Comparison of ENCODE assay signal across 8 mouse cellular contexts in genomic region chr16:31233167-31233498, GRCm38 (mm10). TPM values are rescaled to one million over a fixed set of nuclear protein-coding genes. Genes with fewer than 3 reads are reported as not detected.
DNase-seq lines count a peak whose midpoint lies in the region; ATAC-seq lines count a peak whose summit lies in the region.

No protein-coding gene starts in this region.

- H3K9me3 ChIP-seq in midbrain, embryonic 13.5 days, result 0 out of 2 replicates have a peak, but pooled peaks cover 4% of the 10 kb centered on the region
- H3K9me3 ChIP-seq in midbrain, embryonic 11.5 days (ENCODE audit: control insufficient read depth, low read length), result no peaks in the 10 kb centered on the region
- 0 out of 2 replicates have a peak, but pooled peaks cover 4% of the 10 kb centered on the region for H3K9me3 ChIP-seq in limb, embryonic 12.5 days
- no peaks in the 10 kb centered on the region; the same call in 1 of the 2 replicates for H3K9me3 ChIP-seq in stomach, embryonic 15.5 days

- H3K4me2 ChIP-seq in midbrain, embryonic 13.5 days (replicated peaks), result peak overlapping the region; percentile 25
- H3K4me2 ChIP-seq in midbrain, embryonic 11.5 days, result no peak overlapping the region
- H3K4me2 ChIP-seq in limb, embryonic 12.5 days, result peak overlapping the region; percentile 52
- peak overlapping the region; percentile 51 for H3K4me2 ChIP-seq in stomach, embryonic 15.5 days

- DNase-seq in gastrocnemius, adult 8-10 months (ENCODE audit: low spot score in 2 of 2), result peak; percentile 14 to 26
- no peak for DNase-seq in gastrocnemius, postnatal 25 days
- no peak for DNase-seq in midbrain, embryonic 11.5 days (ENCODE audit: low spot score, missing footprints)
- DNase-seq in ovary, adult 18-20 months (ENCODE audit: low spot score), result no peak
- no peak for DNase-seq in urinary bladder, postnatal 25 days (ENCODE audit: low spot score)

- 0 out of 2 replicates have a peak, but pooled peaks cover 10% of the 10 kb centered on the region for H3K4me1 ChIP-seq in midbrain, embryonic 13.5 days (replicated peaks)
- H3K4me1 ChIP-seq in midbrain, embryonic 11.5 days (ENCODE audit: control insufficient read depth, insufficient read depth, low read length), result no peaks in the 10 kb centered on the region; the same call in 1 of the 2 replicates
- peaks cover 40% of the 10 kb centered on the region for H3K4me1 ChIP-seq in limb, embryonic 12.5 days (replicated peaks)
- H3K4me1 ChIP-seq in stomach, embryonic 15.5 days, result peaks cover 12% of the 10 kb centered on the region

- H3K9ac ChIP-seq in midbrain, embryonic 13.5 days (replicated peaks), result no peak overlapping the region
- no peak overlapping the region for H3K9ac ChIP-seq in midbrain, embryonic 11.5 days (ENCODE audit: low read length)
- no peak overlapping the region for H3K9ac ChIP-seq in limb, embryonic 12.5 days (replicated peaks)
- no peak overlapping the region for H3K9ac ChIP-seq in stomach, embryonic 15.5 days

- no peaks in the 10 kb centered on the region for H3K36me3 ChIP-seq in midbrain, embryonic 13.5 days
- H3K36me3 ChIP-seq in midbrain, embryonic 11.5 days (ENCODE audit: control insufficient read depth, insufficient read depth, low read length), result no peaks in the 10 kb centered on the region
- H3K36me3 ChIP-seq in limb, embryonic 12.5 days, result no peaks in the 10 kb centered on the region
- H3K36me3 ChIP-seq in stomach, embryonic 15.5 days, result no peaks in the 10 kb centered on the region

- no peak for ATAC-seq in midbrain, embryonic 13.5 days
- no peak for ATAC-seq in midbrain, embryonic 11.5 days (ENCODE audit: low FRiP score)
- no peak for ATAC-seq in limb, embryonic 12.5 days (ENCODE audit: insufficient number of reproducible peaks, insufficient read depth, low FRiP score, low TSS enrichment, low read depth)
- no peak for ATAC-seq in stomach, embryonic 15.5 days (ENCODE audit: insufficient read depth, low FRiP score, low read depth)

- no peak overlapping the region for H3K27ac ChIP-seq in midbrain, embryonic 13.5 days
- no peak overlapping the region for H3K27ac ChIP-seq in midbrain, embryonic 11.5 days (ENCODE audit: low read depth, low read length)
- H3K27ac ChIP-seq in limb, embryonic 12.5 days, result no peak overlapping the region
- H3K27ac ChIP-seq in stomach, embryonic 15.5 days, result 0 out of 2 replicates have a peak overlapping the region, but pooled peaks have one; percentile 22

- H3K27me3 ChIP-seq in midbrain, embryonic 13.5 days, result no peaks in the 10 kb centered on the region
- H3K27me3 ChIP-seq in midbrain, embryonic 11.5 days (ENCODE audit: control insufficient read depth, insufficient read depth, low read length), result no peaks in the 10 kb centered on the region
- H3K27me3 ChIP-seq in limb, embryonic 12.5 days, result peaks cover 8% of the 10 kb centered on the region
- no peaks in the 10 kb centered on the region for H3K27me3 ChIP-seq in stomach, embryonic 15.5 days (replicated peaks)

- no peak overlapping the region for H3K4me3 ChIP-seq in midbrain, embryonic 13.5 days (replicated peaks)
- no peak overlapping the region for H3K4me3 ChIP-seq in midbrain, embryonic 11.5 days (ENCODE audit: low read depth, low read length)
- no peak overlapping the region; the same call in 1 of the 2 replicates for H3K4me3 ChIP-seq in limb, embryonic 12.5 days (replicated peaks)
- H3K4me3 ChIP-seq in stomach, embryonic 15.5 days (replicated peaks), result 0 out of 2 replicates have a peak overlapping the region, but pooled peaks have one; percentile 12

- 70% methylated on average over 4 of the region's 4 CpGs for WGBS in midbrain, embryonic 13.5 days
- 59% methylated on average over 4 of the region's 4 CpGs for WGBS in midbrain, embryonic 11.5 days
- 11% methylated on average over 4 of the region's 4 CpGs for WGBS in limb, embryonic 12.5 days
- 17% methylated on average over 4 of the region's 4 CpGs for WGBS in stomach, embryonic 15.5 days

RNA-seq across cellular contexts. Expression of gene Acap2, which starts 32.1 kb away (rescaled TPM):
- total RNA-seq in gastrocnemius, adult 8-10 months (2022), result 1 to 10 TPM; 4.7 to 8.3 (median 6.8) TPM
- 10 to 100 TPM in 1 of 2 experiments, 1 to 10 TPM in 1; 8.5 to 10.8 TPM for total RNA-seq in gastrocnemius, postnatal 25 days (2021)
- 12.9 and 13.2 TPM in 2 replicates for polyA plus RNA-seq in midbrain, embryonic 13.5 days (2015; fragmentation: Nextera tagmentation; extraction: Ambion mirVana)
- polyA plus RNA-seq in midbrain, embryonic 11.5 days (2014; fragmentation: Nextera tagmentation; extraction: Ambion mirVana), result 23.2 and 24.2 TPM in 2 replicates
- 20.4 and 20.7 TPM in 2 replicates for polyA plus RNA-seq in limb, embryonic 12.5 days (2016; fragmentation: Nextera tagmentation; extraction: Ambion mirVana)
- polyA plus RNA-seq in stomach, embryonic 15.5 days (2015; fragmentation: Nextera tagmentation; extraction: Ambion mirVana), result 17.7 and 19.9 TPM in 2 replicates

RNA-seq across cellular contexts. Expression of gene Ppp1r2, which starts 41.9 kb away (rescaled TPM):
- total RNA-seq in gastrocnemius, adult 8-10 months (2022), result 10 to 100 TPM; 71.4 to 96.4 (median 80.9) TPM
- total RNA-seq in gastrocnemius, postnatal 25 days (2021), result 10 to 100 TPM; 67.7 to 74.0 TPM
- 95.4 and 98.6 TPM in 2 replicates for polyA plus RNA-seq in midbrain, embryonic 13.5 days (2015; fragmentation: Nextera tagmentation; extraction: Ambion mirVana)
- polyA plus RNA-seq in midbrain, embryonic 11.5 days (2014; fragmentation: Nextera tagmentation; extraction: Ambion mirVana), result 109 and 114 TPM in 2 replicates
- 68.2 and 71.2 TPM in 2 replicates for polyA plus RNA-seq in limb, embryonic 12.5 days (2016; fragmentation: Nextera tagmentation; extraction: Ambion mirVana)
- 85.9 and 90.5 TPM in 2 replicates for polyA plus RNA-seq in stomach, embryonic 15.5 days (2015; fragmentation: Nextera tagmentation; extraction: Ambion mirVana)

Comparison
In these comparisons a context has a peak if more than half of its experiments do, and no peak if none do; other contexts are left out.
1. DNase-seq: peak in gastrocnemius, adult 8-10 months (2 of 2); none in gastrocnemius, postnatal 25 days (single experiment), midbrain, embryonic 11.5 days (single experiment), ovary, adult 18-20 months (single experiment) and urinary bladder, postnatal 25 days (single experiment).